Mouse (Mus musculus): ENCODE data around the gene Setd4.

Setd4 gene

DNA sequence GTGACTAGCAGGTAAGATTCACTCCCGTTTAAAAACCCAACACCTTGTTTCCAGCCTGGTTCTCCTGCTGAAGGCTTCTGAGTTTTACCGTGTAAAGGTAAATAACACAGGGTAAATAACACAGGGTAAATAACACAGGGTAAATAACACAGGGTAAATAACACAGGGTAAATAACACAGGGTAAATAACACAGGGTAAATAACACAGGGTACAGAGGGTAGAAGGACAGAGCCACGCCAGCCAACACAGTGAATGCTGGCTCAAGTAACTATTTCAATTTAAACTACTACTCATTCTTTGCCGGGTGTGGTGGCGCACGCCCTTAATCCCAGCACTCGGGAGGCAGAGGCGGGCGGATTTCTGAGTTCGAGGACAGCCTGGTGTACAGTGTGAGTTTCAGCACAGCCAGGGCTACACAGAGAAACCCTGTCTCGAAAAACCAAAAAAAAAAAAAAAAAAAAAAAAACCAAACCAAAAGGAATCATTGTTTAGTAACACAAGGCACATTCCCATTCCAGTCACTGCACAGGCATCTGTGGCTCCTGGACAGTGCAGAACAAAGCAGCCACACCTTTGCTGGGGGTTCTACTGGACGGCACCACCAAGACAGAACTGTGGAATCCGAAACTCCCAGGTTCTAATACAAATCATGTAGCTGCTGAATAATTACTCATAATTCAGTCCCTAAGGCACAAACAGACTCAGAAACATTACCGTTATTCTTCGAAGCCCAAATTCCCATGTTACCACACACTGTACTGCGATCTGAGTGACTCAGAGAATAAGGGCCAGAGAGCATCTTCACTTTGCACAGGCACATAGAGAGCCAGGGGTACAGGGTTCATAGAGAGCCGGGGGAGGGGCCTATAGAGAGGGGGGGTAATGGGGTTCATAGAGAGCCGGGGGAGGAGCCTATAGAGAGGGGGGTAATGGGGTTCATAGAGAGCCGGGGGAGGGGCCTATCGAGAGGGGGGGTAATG is 12.1 kb downstream of the Setd4 start:
- DNase-seq (ENCODE audit: low spot score in 2 of 2): no peak

DNA sequence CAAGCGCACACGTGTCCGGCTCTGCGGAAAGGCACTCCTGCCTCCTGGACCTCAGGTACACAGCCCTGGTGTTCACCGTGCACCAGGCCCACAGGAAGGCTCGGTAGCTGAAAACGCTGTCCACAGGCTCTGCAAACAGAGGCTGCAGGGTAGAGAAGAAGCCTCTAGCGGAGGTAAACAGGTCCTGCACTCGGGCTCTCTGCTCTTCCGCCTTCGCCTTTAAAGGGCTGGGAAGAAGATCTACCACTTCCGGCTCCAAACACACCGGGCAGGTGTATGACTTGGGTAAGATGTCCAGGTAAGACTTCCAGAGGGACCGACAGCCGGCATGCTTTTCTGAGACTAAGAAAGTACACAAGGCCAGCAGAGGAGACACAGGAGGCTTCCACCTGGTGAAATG is 12.9 kb downstream of the Setd4 start:
- DNase-seq (ENCODE audit: low spot score in 2 of 2): no peak

GRCm38 (mm10) chr16:93588281-93588680 is 15.6 kb downstream of the Setd4 start:
- DNase-seq (ENCODE audit: low spot score in 2 of 2): no peak

GRCm38 (mm10) chr16:93586382-93586781 is 17.5 kb downstream of the Setd4 start:
- DNase-seq (ENCODE audit: low spot score in 2 of 2): no peak

DNA sequence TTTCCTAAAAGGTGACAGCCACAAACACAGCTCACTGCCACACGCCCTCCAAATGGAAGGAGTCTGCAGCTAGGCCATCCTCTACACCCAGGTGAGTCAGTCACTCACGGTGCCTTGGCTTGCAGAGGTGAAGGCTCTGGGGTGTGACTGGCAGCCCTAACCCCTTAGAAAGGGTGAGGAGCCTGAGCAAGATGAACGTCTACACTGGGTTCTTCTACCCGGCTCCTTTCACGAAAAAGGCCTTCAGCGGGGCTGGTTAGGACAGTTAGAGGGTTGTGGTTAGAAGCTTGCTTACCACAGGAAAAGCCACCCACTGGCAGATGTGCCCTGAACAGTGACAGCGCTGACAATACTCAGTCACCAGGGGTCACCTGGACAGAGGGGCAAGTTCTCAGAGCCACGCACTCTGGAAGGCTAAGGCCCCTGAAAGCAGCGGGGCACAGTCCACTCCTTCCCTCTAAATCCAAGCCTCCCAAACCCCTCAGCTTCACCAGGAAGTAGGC is 18.1 kb downstream of the Setd4 start:
- no peak for DNase-seq (ENCODE audit: low spot score in 2 of 2)

- DNase-seq (ENCODE audit: low spot score in 2 of 2): no peak
Measured at GRCm38 (mm10) chr16:93584976-93585702, 18.7 kb downstream of the Setd4 start.

DNA sequence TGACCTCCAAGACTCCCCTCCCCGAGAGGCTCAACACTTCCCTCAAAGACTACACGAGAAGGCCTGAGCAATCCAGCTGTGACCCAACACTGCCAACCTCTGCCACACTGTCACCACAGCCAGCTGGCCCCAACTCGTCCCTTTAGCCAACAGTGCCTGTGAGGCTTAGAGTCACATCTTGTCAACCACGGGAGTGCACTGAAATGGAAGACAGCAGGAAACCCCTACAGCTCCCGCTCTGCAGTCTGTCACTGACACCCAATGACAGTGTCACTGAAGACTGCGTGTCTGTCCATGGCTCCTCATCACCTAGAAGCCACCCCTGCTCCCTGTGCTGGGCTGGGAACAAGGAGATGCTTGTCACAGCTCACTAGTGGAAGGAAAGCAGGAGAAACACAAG is 22.7 kb downstream of the Setd4 start:
- DNase-seq (ENCODE audit: low spot score in 2 of 2): no peak

DNA sequence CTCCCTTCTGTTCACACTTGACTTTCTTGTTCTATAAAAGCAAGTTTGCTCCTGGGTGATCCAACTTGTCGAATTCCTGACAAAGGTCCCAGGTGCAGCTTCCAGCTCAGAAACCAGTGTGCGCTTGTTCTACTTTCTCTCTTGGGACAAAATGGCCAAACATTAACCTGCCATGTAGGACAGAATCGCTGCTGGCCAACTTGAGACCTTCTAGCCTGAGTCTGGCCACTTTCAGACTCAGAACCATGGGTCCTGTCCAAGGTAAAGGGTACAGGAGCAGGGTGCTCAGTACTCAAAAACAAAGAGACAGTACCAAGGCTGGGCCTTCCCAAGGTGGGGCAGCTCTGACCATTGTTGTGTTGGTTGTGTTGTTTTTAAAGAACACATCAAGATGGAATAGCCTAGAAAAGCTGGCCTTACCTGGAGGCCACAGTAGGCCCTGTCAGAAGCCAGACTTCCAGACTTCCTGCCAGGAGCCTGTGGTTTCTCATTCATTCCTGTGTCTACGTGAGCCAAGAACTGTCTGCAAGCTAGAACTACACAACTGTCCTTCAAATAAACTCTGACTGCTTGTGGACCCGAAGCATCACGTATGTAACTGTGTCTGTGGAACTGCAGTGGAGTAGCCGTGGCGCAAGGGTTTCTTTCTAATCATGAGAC is 25.4 kb downstream of the Setd4 start:
- DNase-seq (ENCODE audit: low spot score in 2 of 2): no peak

DNA sequence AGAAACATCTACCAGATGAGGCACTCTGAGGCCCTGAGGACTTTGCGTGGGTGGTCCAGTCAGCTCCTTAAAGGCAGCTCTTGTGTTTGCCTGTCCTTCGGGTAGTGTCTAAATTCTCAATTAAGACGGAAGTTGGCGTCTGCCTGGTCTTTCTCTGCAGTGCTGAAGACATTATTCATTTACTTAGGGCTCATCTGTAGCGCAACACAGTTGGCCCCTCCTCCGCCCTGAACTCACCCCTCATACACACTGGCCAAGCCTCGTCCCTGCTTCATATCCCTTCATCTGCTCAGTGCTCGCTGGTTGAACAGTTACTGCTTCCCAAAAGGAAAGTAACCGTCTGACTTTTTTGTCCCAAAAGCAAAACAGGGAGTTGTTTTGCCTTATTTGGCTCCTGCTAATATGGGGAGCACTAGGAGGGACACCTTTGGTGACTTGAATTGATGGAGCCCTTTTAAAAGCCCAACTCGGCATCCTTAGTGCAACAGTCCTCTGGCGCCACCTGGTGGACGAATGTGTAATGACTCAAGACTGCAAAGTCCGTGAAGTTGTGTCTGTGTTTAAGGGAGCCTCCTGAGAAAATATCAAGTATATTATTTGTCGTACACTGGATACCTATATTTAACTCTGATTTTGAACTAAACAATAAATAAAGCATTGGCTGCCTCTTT is 27.3 kb downstream of the Setd4 start:
- peak; percentile 51 to 85 for DNase-seq (ENCODE audit: low spot score in 2 of 2)

DNA sequence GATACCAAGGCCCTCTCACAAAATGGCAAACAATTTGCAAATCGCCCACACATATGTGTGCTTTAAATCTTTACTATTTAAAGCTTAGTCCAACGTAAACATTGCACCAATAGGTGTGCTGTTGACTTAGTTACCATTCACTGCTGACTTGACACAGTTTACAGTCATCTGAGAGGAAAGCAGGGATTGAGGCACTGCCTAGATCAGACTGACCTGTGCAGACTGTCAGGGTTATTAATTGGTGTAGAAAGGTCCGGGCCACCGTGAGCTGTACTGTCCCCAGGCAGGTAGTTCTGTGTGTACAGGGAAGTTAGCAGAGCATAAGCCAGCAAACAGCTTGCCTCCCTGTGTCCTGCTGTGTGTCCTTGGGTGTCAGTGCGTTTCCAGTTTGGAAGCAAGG is 28.3 kb downstream of the Setd4 start:
- DNase-seq (ENCODE audit: low spot score in 2 of 2): no peak

DNA sequence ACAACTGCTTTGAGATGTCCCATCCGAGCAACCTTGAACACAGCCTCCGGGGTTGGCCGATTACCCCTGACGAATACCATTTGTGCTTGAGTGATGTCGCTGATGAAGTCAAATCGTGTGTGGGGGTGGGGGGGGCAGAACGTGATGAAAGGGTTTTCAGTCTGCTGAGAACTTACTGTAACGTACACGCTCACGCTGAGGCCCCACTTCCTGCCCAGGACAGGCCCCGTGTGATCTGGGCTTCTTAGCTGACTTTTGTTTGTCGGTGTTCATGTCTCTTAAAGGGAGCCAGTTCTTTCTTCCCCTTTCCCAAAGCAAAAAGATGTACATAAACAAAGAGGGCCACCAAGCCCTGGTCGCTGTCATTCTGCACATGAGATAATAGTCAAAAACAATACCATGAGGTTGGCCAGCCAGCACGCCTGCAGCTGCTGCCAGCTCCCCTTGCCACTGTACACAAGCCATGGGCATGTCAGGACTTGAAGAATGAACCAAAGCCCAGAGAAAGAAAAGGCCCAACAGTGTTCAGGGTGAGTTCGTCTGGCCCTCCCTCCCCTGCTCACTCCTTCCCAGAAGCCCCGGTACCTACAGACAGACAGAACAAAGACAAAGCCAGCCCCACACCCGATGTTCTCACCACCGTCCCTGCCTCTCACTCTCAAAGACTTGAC is 29.2 kb downstream of the Setd4 start:
- no peak for DNase-seq (ENCODE audit: low spot score in 2 of 2)

- no peak for DNase-seq (ENCODE audit: low spot score in 2 of 2)
Measured at GRCm38 (mm10) chr16:93573434-93573833, 30.4 kb downstream of the Setd4 start.

- no peak for DNase-seq (ENCODE audit: low spot score in 2 of 2)
Measured at GRCm38 (mm10) chr16:93572383-93572782, 31.5 kb downstream of the Setd4 start.

DNA sequence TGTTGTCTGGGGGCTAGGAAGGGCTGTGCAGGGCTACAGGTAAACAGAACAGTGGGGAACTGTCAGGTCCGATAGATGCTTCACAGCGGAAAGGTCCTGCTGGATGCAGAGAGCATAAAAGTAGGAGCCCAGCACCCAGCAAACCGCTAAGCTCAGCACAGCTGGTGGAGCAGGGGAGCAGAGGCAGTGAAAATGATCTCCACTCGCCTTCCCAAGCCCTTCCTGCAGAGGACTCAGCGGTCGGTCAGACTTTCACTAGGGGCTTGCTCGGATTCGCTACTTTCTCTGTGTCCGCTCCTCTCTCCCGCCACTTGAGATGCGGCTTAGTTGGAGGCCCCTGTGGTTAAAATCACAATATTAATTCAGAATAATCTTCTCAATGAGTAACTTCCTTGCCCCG is 45.4 kb downstream of the Setd4 start:
- DNase-seq (ENCODE audit: low spot score in 2 of 2): no peak

GRCm38 (mm10) chr16:93557646-93558045 is 46.2 kb downstream of the Setd4 start:
- no peak for DNase-seq (ENCODE audit: low spot score in 2 of 2)

DNA sequence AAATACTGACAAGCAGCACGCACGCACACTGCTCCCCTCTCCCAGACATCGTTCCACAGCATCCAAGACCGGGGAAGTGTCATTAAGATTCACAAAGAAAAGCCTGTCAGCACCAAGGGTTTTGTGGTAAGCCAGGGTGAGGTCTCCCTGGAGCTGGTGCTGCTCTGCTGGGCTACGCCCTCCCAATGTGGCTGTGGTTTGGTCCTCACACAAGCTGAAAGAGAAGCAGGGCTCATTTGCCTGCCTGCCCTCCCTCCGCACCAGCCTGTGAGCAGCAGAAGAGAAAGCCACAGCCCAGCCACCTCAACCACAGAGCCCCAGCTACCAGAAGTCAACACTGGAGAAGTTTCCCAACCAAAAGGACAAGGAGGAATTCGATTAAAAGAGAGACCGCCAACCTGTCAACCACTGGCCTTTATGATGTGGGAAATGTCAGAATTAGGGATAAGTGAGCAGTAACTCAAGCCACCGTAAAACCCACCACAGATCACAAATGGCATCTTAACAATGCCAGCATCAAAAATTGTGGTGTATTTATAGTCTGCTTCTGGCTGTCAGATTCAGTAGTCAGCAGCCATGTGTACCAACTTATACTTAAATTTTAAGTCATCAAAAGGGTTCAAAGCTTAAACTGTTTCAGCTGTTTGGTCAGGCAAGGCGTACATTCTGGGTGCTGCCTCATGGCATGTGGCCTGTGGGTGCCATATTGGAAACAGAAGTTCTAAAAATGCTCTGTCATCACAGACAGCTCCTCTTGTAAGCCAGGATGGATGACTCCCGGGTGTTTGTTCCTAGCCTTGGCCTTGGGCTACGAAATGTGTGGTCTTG is 51.0 kb downstream of the Setd4 start:
- no peak for DNase-seq (ENCODE audit: low spot score in 2 of 2)

GRCm38 (mm10) chr16:93549287-93549686 is 54.6 kb downstream of the Setd4 start:
- DNase-seq (ENCODE audit: low spot score in 2 of 2): no peak

DNA sequence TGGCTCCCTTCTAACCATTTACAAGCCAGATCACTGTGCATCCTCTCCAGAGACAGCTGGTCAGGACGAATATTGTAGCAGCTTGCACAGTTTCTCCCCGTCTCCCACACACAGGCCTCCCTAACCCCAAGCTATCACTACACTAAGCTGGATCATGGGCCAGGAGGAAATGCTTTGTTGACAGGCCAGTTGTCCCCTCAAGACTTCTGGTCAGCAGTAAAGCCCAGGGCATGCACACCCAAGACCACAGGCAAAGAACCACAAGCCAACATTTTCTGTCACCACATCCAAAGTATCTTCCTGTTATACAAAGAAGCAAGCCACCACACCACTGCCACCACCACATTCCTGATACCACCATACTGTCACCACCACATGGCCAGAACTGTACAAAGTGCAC is 55.8 kb downstream of the Setd4 start:
- DNase-seq (ENCODE audit: low spot score in 2 of 2): no peak

GRCm38 (mm10) chr16:93547122-93547521 is 56.7 kb downstream of the Setd4 start:
- DNase-seq (ENCODE audit: low spot score in 2 of 2): no peak

DNA sequence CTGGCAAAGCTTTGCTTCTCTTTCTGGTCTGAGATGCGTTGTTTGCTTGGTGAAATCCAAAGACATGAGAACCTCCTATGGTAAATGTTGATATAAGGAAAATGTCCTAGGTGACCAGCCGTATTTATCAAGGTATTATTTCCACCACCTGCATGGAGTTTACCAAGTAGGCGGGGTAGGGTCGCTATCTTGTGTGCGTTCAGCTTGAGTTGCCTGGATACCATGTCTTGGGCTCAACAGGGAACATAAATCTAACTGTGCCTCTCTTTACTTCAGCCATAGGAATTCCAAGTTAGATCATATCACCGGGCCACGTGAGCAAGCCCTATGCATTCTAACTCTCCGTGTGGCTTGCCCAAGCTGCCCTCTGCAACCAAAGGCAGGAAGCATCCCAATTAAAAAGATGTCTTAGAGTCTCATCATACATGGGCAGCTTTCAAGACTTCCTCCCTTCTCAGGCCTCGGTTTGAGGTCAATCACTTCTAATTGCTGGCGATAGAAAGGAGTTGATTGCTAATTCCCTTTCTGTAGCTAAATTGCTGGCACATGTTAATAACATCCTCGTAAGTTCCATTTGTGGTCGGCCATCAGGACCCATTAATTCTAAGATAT is 57.4 kb downstream of the Setd4 start:
- no peak for DNase-seq (ENCODE audit: low spot score in 2 of 2)
